Mouse (Mus musculus): ENCODE measurements around the gene Spata25.

The Spata25 gene

GRCm38 (mm10) chr2:164779481-164780086 is 48.8 kb downstream of the Spata25 start, which contains the start of gene Tnnc2:
Gene Tnnc2 (minus strand): TSS chr2:164779967.
- no peak for DNase-seq

- DNase-seq, result no peak
Observed at GRCm38 (mm10) chr2:164778809-164779208, 49.5 kb downstream of the Spata25 start.

- no peak for DNase-seq
Observed at GRCm38 (mm10) chr2:164778015-164778287, 50.4 kb downstream of the Spata25 start.

- no peak for DNase-seq
Observed at GRCm38 (mm10) chr2:164777246-164778014, 50.9 kb downstream of the Spata25 start.

GRCm38 (mm10) chr2:164776801-164777200 is 51.5 kb downstream of the Spata25 start:
- DNase-seq, result no peak

Measured in cerebellum, adult 18-20 months (tissue).